Mouse (Mus musculus): ENCODE data around the gene Aatk. TPM values are rescaled to one million over a fixed set of nuclear protein-coding genes. Genes with fewer than 3 reads are reported as not detected.

Aatk gene
- total RNA-seq, 2 experiments from 2014 or later = 30.1 to 30.9 TPM

DNA sequence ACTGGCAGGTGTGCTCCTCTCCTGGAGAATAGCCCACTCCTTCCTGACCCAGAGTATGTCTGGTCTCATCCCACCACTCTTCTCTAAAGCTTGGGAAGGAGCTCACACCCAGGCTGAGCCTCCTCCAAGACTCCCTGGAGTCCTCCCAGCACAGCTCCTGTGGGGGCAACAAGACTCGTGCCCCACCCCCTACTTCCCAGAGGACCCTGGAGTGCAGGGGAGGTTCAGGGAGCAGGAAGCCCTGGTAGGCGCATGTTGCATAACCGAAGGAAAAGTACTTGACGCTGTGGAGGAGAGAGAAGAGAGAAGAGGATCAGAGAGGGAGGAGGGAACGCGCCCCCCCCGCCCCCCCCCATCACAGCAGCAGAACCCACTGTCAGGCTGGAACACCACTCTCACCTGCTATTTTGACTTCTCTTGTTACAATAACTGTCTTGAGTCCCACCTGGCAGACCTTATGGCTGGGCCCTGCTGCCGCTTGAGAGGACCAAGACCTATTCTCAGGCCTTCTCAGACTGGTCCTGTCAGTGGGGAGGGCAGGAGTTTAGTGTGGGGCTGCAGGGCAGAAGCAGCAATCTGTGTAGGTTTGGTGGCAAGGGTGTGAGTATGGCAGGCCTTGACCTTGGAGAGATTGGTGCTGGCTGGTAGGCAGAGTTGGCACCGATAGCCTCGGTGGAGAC, 56.2 kb downstream of the Aatk start:
- no peak for DNase-seq (ENCODE audit: low spot score in 2 of 2)

DNA sequence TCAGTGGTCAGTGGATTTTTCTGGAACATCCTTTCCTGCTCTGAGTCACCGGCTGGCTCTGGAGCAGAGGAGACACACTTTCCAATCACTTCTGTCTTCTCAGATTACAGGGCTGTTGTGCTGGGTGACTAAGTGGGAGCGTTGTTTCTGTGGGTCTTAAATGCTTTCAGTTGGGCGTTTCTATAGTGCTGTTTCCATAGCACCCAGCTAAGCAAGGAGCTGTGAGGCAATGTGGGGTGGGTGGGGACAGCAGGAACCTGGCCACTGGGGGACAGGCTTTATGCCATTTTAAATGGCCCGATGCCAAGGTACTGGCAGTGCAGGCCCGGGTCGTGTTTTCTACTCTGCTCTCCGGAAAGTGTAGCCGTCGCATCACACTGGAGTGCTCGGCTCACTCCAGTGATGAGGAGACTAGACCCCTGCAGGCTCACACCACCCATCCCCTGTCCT, 57.8 kb downstream of the Aatk start:
- DNase-seq (ENCODE audit: low spot score in 2 of 2) = no peak

GRCm38 (mm10) chr11:119988391-119988790, 58.6 kb downstream of the Aatk start:
- no peak for DNase-seq (ENCODE audit: low spot score in 2 of 2)

- DNase-seq (ENCODE audit: low spot score in 2 of 2) = no peak
Measured at GRCm38 (mm10) chr11:119987876-119988275, 59.1 kb downstream of the Aatk start.

GRCm38 (mm10) chr11:119986751-119987425, 60.1 kb downstream of the Aatk start:
- DNase-seq (ENCODE audit: low spot score in 2 of 2) = no peak

GRCm38 (mm10) chr11:119983151-119983550, 63.8 kb downstream of the Aatk start:
- DNase-seq (ENCODE audit: low spot score in 2 of 2) = no peak

- DNase-seq (ENCODE audit: low spot score in 2 of 2) = no peak
Measured at GRCm38 (mm10) chr11:119982236-119982635, 64.7 kb downstream of the Aatk start.

DNA sequence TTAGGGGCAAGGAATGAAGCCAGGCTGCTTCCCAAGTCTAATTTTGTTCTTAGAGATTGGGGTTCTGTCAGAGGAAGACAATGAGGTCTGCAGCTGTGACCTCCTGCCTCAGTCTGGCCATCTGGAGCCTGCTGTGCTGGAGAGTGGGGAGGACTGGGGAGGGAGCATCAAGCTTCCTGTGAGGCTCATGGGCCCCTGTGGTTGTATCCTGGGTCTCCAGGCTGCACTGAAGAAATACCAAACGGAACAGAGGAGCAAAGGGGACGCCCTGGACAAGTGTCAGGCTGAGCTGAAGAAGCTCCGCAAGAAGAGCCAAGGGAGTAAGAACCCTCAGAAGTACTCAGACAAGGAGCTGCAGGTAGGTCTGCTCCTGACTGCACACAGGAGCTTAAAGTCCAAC, 65.2 kb downstream of the Aatk start:
- DNase-seq (ENCODE audit: low spot score in 2 of 2) = no peak

DNA sequence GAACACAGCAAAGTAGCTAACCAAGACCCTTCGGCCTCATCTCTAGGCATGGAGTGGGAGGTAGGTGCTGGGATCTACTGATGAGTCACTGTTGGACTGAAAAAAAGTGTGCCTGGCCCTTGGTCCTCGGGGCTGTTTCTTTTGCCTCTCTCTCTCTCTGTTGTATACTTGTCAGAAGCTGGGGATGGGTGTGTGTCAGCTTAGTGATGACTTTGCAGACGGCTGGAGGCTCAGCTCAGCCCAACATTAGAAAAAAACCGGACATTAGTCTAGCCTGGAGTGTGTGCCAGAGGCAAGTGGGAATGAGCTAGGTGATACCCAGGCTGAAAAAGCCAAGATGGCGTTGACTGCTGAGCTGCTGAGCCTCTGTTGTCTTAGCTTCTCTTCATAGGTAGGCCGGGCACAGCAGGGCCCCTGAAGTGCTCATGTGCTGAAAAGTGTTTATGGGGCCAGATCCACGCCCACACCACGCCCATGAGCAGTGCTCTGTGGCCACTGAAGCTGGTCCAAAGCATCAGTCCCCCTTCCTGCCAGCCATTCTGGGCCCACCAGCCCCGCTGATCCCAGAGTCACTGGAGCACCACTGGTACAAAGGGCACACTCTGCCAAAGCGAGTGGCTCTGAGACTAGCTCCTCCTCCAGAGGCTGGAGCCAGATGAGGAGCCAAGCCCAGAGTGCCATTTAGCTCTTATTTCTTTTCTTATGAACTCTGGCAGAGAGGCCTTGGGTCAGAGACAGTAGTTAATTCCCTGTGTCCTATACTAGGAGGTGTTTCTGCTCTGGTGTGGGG, 67.2 kb downstream of the Aatk start:
- no peak for DNase-seq (ENCODE audit: low spot score in 2 of 2)

DNA sequence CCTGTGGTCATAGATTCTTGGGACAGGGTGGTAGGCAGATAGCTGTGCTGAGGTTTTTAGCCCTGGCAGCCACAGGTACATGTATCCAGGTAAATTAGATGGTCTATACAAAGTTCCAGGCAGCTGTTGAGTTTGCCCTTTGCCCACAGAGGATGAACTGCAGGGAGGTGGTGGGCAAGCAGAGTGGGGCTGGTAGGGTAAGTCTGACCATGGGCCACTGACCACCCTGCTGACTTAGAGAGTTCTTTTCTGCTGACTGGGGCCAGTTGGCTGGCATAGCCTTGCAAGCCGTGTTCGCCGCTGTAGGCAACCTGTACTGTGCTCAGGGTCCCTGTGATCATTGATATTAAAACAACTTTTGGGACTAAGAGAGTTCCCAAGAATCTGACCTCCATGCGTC, 68.3 kb downstream of the Aatk start:
- no peak for DNase-seq (ENCODE audit: low spot score in 2 of 2)

DNA sequence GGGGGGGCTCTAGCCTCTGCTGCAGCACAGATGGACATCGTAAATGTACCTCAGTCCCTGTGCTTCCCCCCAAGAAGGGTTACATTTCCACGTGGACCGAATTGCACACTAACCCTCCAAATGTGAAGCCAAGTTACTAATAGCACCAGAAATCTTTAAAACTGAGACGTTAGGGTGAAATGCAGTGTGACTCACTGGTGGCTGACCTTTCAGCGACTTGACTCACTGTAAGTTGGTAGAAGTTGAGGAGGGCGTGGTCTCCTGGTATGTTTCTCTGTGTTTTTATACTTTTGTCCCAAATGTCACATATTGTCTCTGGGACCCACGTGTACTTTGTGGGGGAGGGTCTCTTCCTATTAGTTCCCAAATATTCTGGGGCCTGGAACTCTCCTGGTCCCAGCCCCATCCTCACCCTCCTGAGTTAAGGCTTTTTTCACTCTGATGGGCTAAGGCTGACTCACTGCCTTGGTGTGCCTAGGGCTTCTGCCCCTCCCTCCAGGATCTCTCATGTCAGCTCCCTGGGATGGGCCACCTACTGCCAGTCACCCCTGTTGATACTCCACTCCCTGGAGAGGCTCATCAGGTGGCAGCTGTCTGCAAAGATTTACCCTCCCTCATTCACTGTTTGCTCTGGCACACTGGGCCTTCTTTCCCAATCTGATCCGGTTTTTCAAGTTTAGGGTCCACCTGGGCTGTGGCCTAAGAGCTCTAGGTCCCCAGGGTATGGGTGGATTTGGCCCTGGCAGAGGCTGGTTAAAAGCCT, 71.0 kb downstream of the Aatk start:
- no peak for DNase-seq (ENCODE audit: low spot score in 2 of 2)

- no peak for DNase-seq (ENCODE audit: low spot score in 2 of 2)
Measured at GRCm38 (mm10) chr11:119973789-119974188, 73.2 kb downstream of the Aatk start.

DNA sequence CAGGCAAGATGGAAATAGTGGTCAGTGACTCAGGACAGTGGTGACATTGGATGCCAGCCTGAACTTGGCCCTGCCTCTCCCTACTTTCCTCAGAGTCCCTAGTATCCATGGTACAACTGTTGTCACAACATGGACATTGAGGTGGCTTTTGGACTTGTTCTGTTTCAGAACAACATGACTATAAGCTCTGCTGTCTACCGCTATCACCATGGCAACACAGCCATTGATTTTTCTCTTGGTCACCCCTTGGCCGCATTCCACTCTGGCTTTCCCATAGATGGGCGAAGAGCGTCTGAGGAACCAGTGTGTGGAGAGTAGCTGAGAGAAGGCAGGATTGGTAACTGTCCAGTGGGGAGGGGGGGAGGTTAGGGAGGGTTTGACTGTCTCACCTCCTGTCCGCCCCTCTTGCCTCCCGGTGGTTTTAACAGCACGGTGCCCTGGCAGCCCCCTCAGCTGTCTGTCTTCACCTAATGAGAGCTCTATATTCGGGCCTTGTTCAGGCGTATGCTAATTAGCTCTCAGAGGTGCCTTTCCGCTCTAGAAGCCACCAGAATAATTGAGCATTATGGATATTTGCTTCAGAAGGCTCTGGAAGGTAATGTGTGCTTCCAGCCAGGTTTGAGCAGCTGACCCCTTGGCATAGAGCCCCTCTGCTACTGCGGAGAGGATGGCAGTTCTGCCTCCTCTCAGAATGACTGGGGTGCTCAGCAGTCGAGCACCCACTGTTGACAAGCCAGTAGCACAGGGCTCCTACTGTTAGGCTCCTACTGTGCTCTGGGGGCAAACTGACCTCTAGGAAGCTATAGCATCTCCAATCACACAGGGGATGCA, 76.7 kb downstream of the Aatk start:
- DNase-seq (ENCODE audit: low spot score in 2 of 2) = no peak

DNA sequence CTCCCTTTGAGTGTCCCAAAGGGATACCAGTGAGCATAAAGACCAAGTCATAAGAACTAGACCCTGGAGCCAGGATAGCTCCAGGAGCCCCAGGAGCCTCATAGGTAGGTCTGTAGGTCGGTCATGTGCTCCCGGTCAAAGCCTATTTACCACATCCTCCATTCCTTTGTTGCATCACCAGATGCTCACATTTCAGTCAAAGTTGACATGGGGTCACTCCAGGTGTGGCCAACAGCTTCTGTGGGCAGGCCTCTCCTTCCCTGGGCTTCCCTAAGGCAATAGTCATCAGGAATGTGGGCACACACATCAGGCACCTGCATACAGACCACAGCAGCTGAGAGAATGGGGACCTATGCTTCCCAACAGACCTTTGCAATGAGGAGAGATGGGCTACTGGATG, 79.1 kb downstream of the Aatk start:
- DNase-seq (ENCODE audit: low spot score in 2 of 2) = no peak

GRCm38 (mm10) chr11:119967401-119967800, 79.6 kb downstream of the Aatk start:
- no peak for DNase-seq (ENCODE audit: low spot score in 2 of 2)

DNA sequence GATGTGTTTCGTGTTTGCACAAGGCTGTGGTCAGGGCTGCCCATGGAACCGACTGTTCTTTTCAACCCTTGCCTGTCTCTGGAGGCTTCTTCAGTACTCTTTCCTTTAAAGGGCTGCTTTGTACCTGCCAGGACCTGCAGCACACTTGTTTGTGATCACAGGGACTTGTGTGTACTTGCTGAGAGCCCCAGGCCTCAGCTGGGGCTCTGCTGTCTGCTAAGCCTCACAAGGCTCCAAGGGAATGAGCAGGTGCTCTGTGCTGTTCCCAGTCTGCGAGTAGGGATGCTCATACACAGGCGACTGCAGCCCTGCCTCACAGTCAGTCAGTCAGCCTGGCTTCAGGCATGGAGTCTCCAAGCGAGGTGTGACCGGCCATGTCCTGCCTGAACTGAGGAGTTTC, 80.7 kb downstream of the Aatk start:
- no peak for DNase-seq (ENCODE audit: low spot score in 2 of 2)

DNA sequence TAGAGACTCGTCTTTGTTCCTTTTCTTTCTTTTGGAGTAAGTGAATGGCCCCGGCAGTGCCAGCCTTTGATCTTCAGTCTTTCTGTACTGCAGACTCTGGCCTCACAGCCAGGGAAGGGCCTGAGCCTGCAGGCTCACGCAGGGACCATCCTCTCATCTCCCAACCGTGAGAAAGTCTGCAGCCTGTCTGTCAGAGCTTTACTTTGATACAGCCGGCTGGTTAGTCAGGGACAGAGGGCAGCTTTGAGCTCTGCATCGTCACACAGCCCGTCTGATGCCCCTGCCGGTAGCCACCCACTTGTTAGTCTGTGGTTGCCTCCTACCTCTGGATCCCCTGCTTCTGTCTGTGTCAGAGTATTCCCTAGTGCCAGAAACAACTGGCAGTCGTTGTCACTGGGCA, 81.9 kb downstream of the Aatk start:
- no peak for DNase-seq (ENCODE audit: low spot score in 2 of 2)

DNA sequence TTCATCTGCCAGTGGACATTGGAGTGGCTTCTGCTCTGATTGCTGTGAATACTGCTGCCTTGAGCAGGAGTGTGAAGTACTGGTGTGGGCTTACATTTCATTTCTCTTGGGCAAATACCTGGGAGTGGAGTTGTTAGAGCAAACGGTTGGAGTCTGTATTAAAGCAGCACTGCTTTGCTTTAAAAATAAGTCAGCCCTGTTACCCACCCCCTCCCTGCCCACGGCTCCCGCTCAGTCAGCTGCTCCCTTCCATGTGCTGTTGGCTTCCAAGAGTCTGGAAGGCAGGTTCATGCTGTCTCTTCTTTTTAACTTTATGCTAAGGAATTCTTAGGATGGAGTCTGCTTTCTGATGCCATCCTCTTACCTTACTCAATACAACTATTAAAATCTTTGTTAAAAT, 85.5 kb downstream of the Aatk start:
- DNase-seq (ENCODE audit: low spot score in 2 of 2) = no peak

DNA sequence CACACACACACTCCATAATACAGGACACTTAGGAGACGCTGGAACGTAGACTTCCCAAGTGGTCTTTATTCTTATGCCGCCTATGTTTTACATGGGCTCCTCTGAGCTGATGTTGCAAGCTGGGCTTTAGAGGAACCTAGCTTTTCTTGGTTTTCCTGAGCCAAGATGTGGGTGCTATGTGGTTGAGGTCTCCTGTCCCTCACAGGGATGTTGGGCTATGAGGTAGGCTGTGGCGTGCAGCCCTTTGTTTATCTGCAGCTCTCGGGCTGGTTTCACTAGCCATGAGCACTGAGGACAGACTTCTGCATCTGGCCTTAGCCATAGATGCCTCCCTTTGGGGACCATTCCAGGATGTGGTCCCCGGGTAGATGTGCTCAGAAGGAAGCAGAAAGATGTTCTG, 86.3 kb downstream of the Aatk start:
- no peak for DNase-seq (ENCODE audit: low spot score in 2 of 2)

DNA sequence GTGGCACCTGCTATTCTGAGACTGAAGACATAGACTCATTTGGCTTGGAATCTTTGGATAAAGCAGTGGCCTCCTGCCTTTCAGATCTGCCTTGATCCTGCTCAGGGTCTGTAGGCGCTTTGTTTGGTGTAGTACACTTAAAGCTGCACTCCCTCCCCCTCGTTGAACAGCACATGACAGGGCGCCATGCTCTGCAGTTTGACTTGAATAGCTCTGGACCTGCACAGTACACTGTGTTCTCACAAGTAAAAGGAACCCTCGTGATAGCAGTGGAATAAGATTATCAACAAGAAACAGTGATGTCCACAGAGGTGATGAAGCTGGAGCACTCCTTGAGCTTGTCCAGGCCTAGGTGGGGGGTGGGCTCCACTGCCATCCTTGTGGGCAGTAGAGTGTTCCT, 87.3 kb downstream of the Aatk start:
- no peak for DNase-seq (ENCODE audit: low spot score in 2 of 2)

GRCm38 (mm10) chr11:119958856-119959255, 88.1 kb downstream of the Aatk start:
- no peak for DNase-seq (ENCODE audit: low spot score in 2 of 2)
